Mouse (Mus musculus): Measurements from ENCODE around the gene 2410004B18Rik.

DNA sequence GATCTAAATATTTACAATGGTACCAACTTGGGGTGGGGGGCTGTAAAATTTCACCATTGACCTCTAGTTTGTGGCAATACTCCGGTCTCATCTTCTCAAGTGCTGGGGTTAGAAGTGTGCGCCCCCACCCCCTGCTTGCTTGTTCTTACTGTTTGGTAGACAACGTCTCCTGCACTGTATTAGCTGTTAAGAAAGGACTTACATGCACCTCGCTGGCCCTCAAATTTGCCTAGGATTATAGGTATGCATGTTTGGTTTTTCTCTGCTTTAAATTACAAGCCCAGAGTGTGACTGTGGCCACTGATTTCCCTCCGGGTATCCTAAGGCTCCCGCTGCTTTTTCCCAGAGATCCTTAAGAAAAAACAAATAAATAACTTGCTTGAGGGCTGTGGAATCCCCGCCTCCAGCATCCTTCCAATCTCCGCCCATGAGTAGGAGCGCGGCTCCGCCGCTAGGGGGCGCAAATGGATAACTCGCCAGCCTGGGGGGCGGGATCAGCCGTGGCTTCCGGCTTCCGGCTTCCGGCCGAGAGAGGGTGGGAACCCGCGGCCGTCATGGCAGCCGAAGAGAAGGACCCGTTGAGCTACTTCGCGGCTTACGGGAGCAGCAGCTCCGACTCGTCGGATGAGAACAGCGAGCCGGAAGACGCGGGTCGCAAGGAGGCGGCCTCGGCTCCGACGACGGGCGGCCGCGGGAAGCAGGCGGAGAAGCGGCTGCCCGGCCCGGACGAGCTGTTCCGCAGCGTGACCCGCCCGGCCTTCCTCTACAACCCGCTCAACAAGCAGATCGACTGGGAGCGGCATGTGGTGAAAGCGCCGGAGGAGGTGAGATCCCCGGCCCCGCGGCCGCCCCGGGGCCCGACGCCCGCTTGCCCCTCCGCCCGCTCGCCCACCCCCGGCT is at the start of gene 2410004B18Rik:
- peak; percentile 91 for TF ChIP-seq CTCF (IDR thresholded peaks at IDR 0.05; ENCODE audit: low read depth, low read length)
- peak; percentile 87 for TF ChIP-seq POLR2A (IDR thresholded peaks at IDR 0.05; ENCODE audit: extremely low read depth, insufficient read depth, low read length)
